Mouse (Mus musculus) limb, embryonic 11.5 days (tissue): ENCODE results near the gene Blmh. TPM values are rescaled to one million over a fixed set of nuclear protein-coding genes. Genes with fewer than 3 reads are reported as not detected.
A peak's percentile ranks its signal among the peaks of the same experiment; 100 is the strongest.

Experiments used
- ATAC-seq: fragments of 200-750 bp; cut with Nextera tagmentation; 2 replicates; pipeline ENCODE4 v1.8.0; 2017; ENCODE audit warnings: low read depth; ENCODE audit not compliant: insufficient number of reproducible peaks, low FRiP score, low TSS enrichment
- DNase-seq: peaks from one replicate; pipeline ENCODE4 v3.0.0-alpha.2; 2015; ENCODE audit warnings: low spot score
- H3K27ac ChIP-seq: fragments of 300-500 bp; sonication (generic); replicated peaks from 2 replicates; pipeline ENCODE4 v1.5.1; 2014; ENCODE audit warnings: low read depth, mild to moderate bottlenecking, low read length
- H3K27me3 ChIP-seq: fragments of 300-500 bp; sonication (generic); 2 replicates; pipeline ENCODE4 v1.6.1; 2014; ENCODE audit warnings: mild to moderate bottlenecking, low read length, mixed read lengths; ENCODE audit not compliant: control insufficient read depth, insufficient read depth
- H3K36me3 ChIP-seq: fragments of 300-500 bp; sonication (generic); 2 replicates; pipeline ENCODE4 v1.6.1; 2014; ENCODE audit warnings: mild to moderate bottlenecking, low read length, moderate library complexity, mixed read lengths; ENCODE audit not compliant: control insufficient read depth, insufficient read depth
- H3K4me1 ChIP-seq: fragments of 300-500 bp; sonication (generic); 2 replicates; pipeline ENCODE4 v1.6.1; 2014; ENCODE audit warnings: low read length, mixed read lengths; ENCODE audit not compliant: control insufficient read depth, insufficient read depth
- H3K4me2 ChIP-seq: fragments of 300-500 bp; sonication (generic); 2 replicates; pipeline ENCODE4 v1.6.1; 2014; ENCODE audit warnings: low read depth, mild to moderate bottlenecking, moderate library complexity; ENCODE audit not compliant: severe bottlenecking
- H3K4me3 ChIP-seq: fragments of 300-500 bp; sonication (generic); 2 replicates; pipeline ENCODE4 v1.5.1; 2014; ENCODE audit warnings: low read depth, low read length
- H3K9ac ChIP-seq: fragments of 300-500 bp; sonication (generic); 2 replicates; pipeline ENCODE4 v1.6.1; 2014; ENCODE audit warnings: mild to moderate bottlenecking, low read length
- H3K9me3 ChIP-seq: fragments of 300-500 bp; sonication (generic); 2 replicates; pipeline ENCODE4 v1.6.1; 2016; ENCODE audit warnings: low read length; ENCODE audit not compliant: control insufficient read depth
- WGBS: fragments of 180-500 bp; shearing (Covaris S2); extraction: QIAGEN DNeasy Blood & Tissue Kit; methylation state at CpG from one replicate; pipeline ENCODE4 v1.1.7; 2014; 5-methylcytosine and 5-hydroxymethylcytosine counted together
- polyA plus RNA-seq: library from polyadenylated mRNA; unstranded; fragments of >200 nt; fragmentation: Nextera tagmentation; extraction: Ambion mirVana; gene quantifications from 2 replicates; pipeline ENCODE4 v1.2.1, GENCODE M21; 2014

Blmh gene
- polyA plus RNA-seq, 1 experiment from 2014 or later: 171 TPM

DNA sequence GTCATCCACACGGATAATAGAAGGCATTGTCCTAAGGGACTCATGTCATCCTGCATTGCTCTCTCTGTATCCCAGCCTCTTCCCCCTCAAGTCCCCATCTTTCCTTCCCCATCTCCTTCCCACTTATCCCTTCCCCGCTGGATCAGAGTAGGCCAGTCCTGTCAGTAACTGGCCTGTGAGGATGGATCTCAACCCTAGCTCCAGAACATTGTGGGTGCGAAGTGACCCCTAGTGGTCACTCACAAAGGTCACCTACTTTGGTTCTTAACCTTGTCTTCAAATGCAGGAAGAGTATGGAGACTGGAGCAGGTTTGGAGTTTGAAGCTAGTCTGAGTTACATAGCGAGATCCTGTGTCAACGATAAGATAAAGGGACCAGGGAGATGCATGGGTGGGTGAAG is 30.4 kb upstream of the Blmh start:
- no peak overlapping the region for H3K4me3 ChIP-seq

GRCm38 (mm10) chr11:76896360-76896759 is 28.2 kb upstream of the Blmh start:
- H3K36me3 ChIP-seq: no peaks in the 10 kb centered on the region
- H3K9ac ChIP-seq: no peak overlapping the region
- H3K4me3 ChIP-seq: no peak overlapping the region
- ATAC-seq: no peak
- 60% methylated on average over 6 of the region's 6 CpGs for WGBS
- no peaks in the 10 kb centered on the region for H3K9me3 ChIP-seq
- no peaks in the 10 kb centered on the region for H3K27me3 ChIP-seq
- 0 out of 2 replicates have a peak, but pooled peaks cover 4% of the 10 kb centered on the region for H3K4me1 ChIP-seq
- no peak for DNase-seq
- H3K4me2 ChIP-seq: no peak overlapping the region
- no peak overlapping the region for H3K27ac ChIP-seq

More for the DNA sequence above, 30.4 kb upstream of the Blmh start:
- Histone ChIP-seq H3K4me2 (no peak overlapping the region), H3K27ac (no peak overlapping the region), H3K9ac (no peak overlapping the region), H3K27me3 (no peaks in the 10 kb centered on the region), H3K4me1 (peaks cover 7% of the 10 kb centered on the region; the same call in 1 of the 2 replicates), H3K9me3 (no peaks in the 10 kb centered on the region), H3K36me3 (no peaks in the 10 kb centered on the region)
- no peak for ATAC-seq
- peak; percentile 69 for DNase-seq
- 36% methylated on average over 5 of the region's 5 CpGs for WGBS

- Histone ChIP-seq H3K4me3 (no peak overlapping the region), H3K9ac (no peak overlapping the region), H3K36me3 (no peaks in the 10 kb centered on the region), H3K4me2 (no peak overlapping the region), H3K9me3 (no peaks in the 10 kb centered on the region), H3K27ac (no peak overlapping the region), H3K27me3 (no peaks in the 10 kb centered on the region), H3K4me1 (0 out of 2 replicates have a peak, but pooled peaks cover 4% of the 10 kb centered on the region)
- 81% methylated on average over 1 of the region's 1 CpGs for WGBS
- no peak for DNase-seq
- no peak for ATAC-seq
Observed at GRCm38 (mm10) chr11:76897126-76897525, 27.5 kb upstream of the Blmh start.

DNA sequence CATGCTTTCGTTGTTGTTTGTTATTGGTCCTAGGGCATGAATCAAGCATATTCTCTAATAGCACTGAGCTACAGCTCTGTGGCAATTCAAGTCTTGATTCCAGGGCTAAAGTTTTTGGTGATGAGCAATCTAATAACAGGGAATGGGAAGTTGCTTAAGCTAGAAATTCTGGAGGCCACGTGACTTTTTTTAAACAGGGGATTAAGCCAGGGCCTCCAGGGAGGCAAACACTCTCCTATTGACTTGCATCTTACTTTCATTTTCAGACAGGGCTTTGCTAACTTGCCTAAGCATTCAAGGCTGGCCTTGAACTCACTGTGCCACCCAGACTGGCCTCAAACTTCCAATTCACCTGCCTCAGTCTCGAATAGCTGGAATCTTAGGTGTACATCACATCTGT is 26.7 kb upstream of the Blmh start:
- Histone ChIP-seq H3K36me3 (no peaks in the 10 kb centered on the region), H3K27me3 (no peaks in the 10 kb centered on the region), H3K4me3 (no peak overlapping the region), H3K4me1 (0 out of 2 replicates have a peak, but pooled peaks cover 4% of the 10 kb centered on the region), H3K9ac (no peak overlapping the region), H3K9me3 (no peaks in the 10 kb centered on the region), H3K27ac (no peak overlapping the region), H3K4me2 (no peak overlapping the region)
- ATAC-seq: no peak
- no peak for DNase-seq
- 57% methylated on average over 3 of the region's 3 CpGs for WGBS

DNA sequence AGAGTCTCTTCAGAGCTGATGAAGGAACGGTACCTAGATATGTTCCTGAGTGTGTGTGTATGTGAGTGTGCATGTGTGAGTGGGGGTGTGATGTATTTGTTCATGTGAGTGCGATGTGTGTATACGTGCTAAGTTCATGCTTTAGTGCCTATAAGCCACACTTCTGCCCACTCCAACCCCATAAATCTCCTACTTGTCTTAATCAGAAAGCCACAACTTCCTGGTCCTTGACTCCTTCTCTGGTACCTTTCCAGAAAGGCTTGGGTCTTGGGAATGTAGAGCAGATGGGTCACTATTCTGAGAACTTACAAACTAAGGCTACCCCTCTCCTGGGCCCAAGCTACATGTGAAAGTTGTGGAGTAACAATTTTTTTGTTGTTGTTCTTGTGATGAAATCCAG is 25.9 kb upstream of the Blmh start:
- no peaks in the 10 kb centered on the region for H3K27me3 ChIP-seq
- no peaks in the 10 kb centered on the region for H3K4me1 ChIP-seq
- no peak for DNase-seq
- no peak overlapping the region for H3K9ac ChIP-seq
- 88% methylated on average over 3 of the region's 3 CpGs for WGBS
- H3K9me3 ChIP-seq: no peaks in the 10 kb centered on the region
- H3K4me3 ChIP-seq: no peak overlapping the region
- ATAC-seq: no peak
- H3K27ac ChIP-seq: no peak overlapping the region
- H3K4me2 ChIP-seq: no peak overlapping the region
- H3K36me3 ChIP-seq: no peaks in the 10 kb centered on the region

DNA sequence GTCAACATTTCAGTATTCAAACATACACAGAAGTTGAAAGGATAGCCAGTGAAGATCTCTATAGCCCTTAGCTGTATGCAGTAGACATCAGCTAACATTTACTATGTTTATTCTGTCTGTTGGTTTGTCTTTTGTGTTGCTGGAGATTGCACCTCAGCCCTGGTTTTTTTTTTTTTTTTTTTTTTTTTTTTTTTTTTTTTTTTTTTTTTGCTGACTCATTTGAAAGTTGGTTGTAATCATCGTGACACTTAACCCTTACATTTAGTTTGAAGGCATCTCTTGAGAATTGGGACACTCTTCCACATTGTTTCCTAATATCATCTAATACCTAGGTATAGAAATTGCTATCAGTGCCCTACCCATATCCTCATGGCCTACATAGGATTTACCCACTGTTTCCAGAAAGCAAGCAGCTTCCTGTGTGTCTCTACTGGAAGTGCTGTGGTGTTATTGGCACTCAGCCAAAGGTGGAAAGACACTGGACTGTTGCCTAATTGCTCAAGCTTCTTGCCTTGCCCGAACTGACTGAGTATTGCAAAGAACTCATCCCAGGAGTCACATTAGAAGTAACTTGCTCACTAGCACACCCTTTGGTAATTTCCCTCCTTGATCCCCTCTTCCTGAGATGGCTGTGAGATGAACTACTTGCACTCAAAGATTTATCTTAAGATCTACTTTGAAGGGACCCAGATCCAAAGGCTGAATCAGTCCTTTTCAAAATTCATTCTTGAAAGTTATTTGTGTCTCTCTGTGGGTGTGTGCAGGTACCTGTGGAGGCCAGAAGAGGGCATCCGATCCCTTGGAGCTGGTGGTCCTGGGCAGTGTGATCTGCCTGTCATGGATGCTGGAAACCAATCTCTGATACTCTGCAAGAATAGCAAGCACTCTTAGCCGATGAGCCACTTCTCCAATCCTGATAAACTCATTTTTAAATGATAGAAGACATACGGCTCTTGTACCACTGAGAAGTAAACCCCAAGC is 24.6 kb upstream of the Blmh start:
- Histone ChIP-seq H3K4me2 (no peak overlapping the region), H3K36me3 (no peaks in the 10 kb centered on the region), H3K4me1 (no peaks in the 10 kb centered on the region), H3K4me3 (no peak overlapping the region), H3K27me3 (no peaks in the 10 kb centered on the region), H3K9ac (no peak overlapping the region), H3K9me3 (no peaks in the 10 kb centered on the region), H3K27ac (no peak overlapping the region)
- DNase-seq (no peak), ATAC-seq (no peak)
- 73% methylated on average over 5 of the region's 5 CpGs for WGBS

- whole genome bisulfite sequencing: 78% methylated on average over 7 of the region's 7 CpGs
- DNase-seq: no peak
Observed at GRCm38 (mm10) chr11:76901579-76902361, 22.8 kb upstream of the Blmh start, which contains the start of gene Tmigd1. Gene Tmigd1, plus strand, starts transcription at chr11:76902159.

GRCm38 (mm10) chr11:76904340-76904739 is 20.3 kb upstream of the Blmh start:
- DNase-seq: no peak
- WGBS: 75% methylated on average over 2 of the region's 2 CpGs
- Histone ChIP-seq H3K4me3 (no peak overlapping the region), H3K4me1 (no peaks in the 10 kb centered on the region), H3K27me3 (no peaks in the 10 kb centered on the region), H3K9ac (no peak overlapping the region), H3K9me3 (no peaks in the 10 kb centered on the region), H3K4me2 (no peak overlapping the region), H3K36me3 (no peaks in the 10 kb centered on the region), H3K27ac (no peak overlapping the region)
- ATAC-seq: no peak

More at GRCm38 (mm10) chr11:76901579-76902361, 22.8 kb upstream of the Blmh start, which contains the start of gene Tmigd1:
- Histone ChIP-seq H3K27me3 (no peaks in the 10 kb centered on the region), H3K9me3 (no peaks in the 10 kb centered on the region), H3K4me3 (no peak within 1 kb of the TSS), H3K9ac (no peak within 1 kb of the TSS), H3K27ac (no peak within 1 kb of the TSS), H3K36me3 (no peaks in the 10 kb centered on the region), H3K4me1 (no peaks in the 10 kb centered on the region), H3K4me2 (no peak within 1 kb of the TSS)
- ATAC-seq: no peak
